Mouse (Mus musculus) liver, adult 2 months (tissue): Measurements from ENCODE around the gene Acp6.

ENCODE experiments used
- CTCF ChIP-seq: fragments of 200-500 bp; IDR thresholded peaks from 2 replicates; pipeline ENCODE4 v1.5.1; 2011; ENCODE audit warnings: low read depth, low read length, control low read depth
- POLR2A ChIP-seq: fragments of 200-500 bp; IDR thresholded peaks from 2 replicates; pipeline ENCODE4 v1.6.1; 2011; ENCODE audit warnings: low read length, control low read depth; ENCODE audit not compliant: insufficient read depth; ENCODE audit errors: extremely low read depth

DNA sequence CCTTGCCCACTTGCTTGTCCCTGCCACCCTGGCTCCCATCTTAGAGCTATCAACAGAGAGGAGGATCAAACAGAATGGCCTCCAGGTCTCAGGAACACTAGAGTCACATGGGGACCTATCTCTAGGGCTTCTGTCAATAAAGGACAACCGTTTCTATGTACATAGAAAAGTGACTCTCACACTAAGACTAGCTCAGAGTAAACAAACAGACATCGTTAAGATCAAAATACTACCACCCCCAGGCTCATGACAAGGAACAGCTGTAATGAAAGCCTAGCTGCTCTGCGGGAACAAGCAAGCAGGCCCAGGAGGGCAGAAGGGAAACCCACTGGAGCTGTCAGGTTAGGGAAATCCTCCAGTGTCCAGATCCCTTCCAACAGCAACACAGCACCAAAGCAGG is 56.9 kb downstream of the Acp6 start:
- no peak for TF ChIP-seq POLR2A
- no peak for TF ChIP-seq CTCF
